Mouse (Mus musculus) erythroblast, embryonic 14.5 days (primary cell): Measurements from ENCODE around the gene Ppp2ca. TPM values are rescaled to one million over a fixed set of nuclear protein-coding genes. Genes with fewer than 3 reads are reported as not detected.
"Not testable (repeated sequence)": the region's sequence is repeated elsewhere in the genome, so short reads cannot be mapped to it uniquely, and the experiment has no call there.

Source experiments
- H3K27me3 ChIP-seq: 2 replicates; pipeline ENCODE4 v1.6.1; 2012; ENCODE audit warnings: inconsistent platforms; ENCODE audit not compliant: control insufficient read depth
- H3K36me3 ChIP-seq: 2 replicates; pipeline ENCODE4 v1.6.1; 2012; ENCODE audit warnings: mild to moderate bottlenecking, inconsistent platforms; ENCODE audit not compliant: control insufficient read depth
- H3K4me1 ChIP-seq: 2 replicates; pipeline ENCODE4 v1.6.1; 2012; ENCODE audit warnings: inconsistent platforms; ENCODE audit not compliant: control insufficient read depth
- H3K4me3 ChIP-seq: replicated peaks from 2 replicates; pipeline ENCODE3; 2012; ENCODE audit warnings: moderate library complexity, mild to moderate bottlenecking, inconsistent platforms
- H3K9me3 ChIP-seq: 2 replicates; pipeline ENCODE4 v1.6.1; 2012; ENCODE audit warnings: low read length, inconsistent platforms, mixed read lengths; ENCODE audit not compliant: control insufficient read depth
- GATA1 ChIP-seq: IDR thresholded peaks from 2 replicates; pipeline ENCODE4 v1.6.1; 2012; ENCODE audit warnings: low read length, inconsistent platforms, mixed read lengths
- TAL1 ChIP-seq: IDR thresholded peaks from 3 replicates; pipeline ENCODE4 v1.6.1; 2012; ENCODE audit warnings: low read length, inconsistent platforms, mixed read lengths
- polyA plus RNA-seq: library from polyadenylated mRNA; stranded (reverse); fragments of >175 nt; gene quantifications from 2 replicates; pipeline ENCODE4 v1.2.3, GENCODE M21; 2012

Ppp2ca gene
- polyA plus RNA-seq, 1 experiment: 1.1 TPM

DNA sequence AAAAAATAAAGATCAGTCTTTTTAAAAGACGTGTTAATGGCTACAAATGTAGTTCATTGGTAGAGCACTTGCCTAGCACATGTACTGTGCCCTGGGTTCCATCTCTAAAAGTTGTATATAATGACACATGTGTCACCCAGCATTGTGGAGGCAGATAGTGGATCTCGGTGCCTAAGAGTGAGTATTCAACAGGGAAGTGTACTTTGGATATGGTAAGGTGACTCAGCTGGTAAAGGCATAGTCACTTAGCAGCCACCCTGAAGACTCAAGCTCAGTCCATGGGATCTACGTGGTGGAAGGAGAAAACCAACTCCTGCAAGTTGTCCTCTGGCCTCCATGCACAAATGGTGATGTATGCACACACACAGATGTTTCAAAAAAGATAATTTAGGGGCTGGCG is 26.0 kb downstream of the Ppp2ca start:
- TF ChIP-seq GATA1: no peak
- TF ChIP-seq TAL1: no peak
- Histone ChIP-seq H3K36me3 (peaks cover 87% of the 10 kb centered on the region), H3K9me3 (peaks cover 6% of the 10 kb centered on the region), H3K27me3 (no peaks in the 10 kb centered on the region), H3K4me1 (peaks cover 13% of the 10 kb centered on the region), H3K4me3 (no peak overlapping the region)

DNA sequence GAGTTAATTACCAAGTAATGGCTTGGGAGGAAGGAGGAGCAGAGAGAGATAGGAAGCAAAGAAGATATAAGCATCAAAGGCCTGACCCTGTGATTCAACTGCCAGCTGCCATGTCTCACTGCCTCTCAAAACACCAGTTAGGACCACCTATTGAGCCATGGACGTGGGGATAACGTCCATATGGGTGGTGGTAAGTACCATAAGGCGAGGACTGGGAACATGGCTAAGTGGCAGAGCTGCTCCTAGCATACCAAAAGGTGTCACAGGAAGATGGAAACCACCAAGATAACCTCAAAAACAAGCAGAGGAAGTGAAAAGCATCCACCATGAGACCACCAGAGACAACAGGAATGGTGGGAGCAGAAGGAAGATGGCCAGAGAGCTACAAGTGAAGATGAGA is 28.7 kb downstream of the Ppp2ca start:
- Histone ChIP-seq H3K36me3 (peaks cover 60% of the 10 kb centered on the region), H3K4me3 (no peak overlapping the region), H3K27me3 (no peaks in the 10 kb centered on the region)

GRCm38 (mm10) chr11:52127760-52128159 is 29.3 kb downstream of the Ppp2ca start:
- Histone ChIP-seq H3K36me3 (peaks cover 54% of the 10 kb centered on the region), H3K27me3 (no peaks in the 10 kb centered on the region), H3K9me3 (no peaks in the 10 kb centered on the region), H3K4me1 (peaks cover 13% of the 10 kb centered on the region), H3K4me3 (no peak overlapping the region)
- TF ChIP-seq TAL1 (no peak), GATA1 (no peak)

More for the DNA sequence above, 28.7 kb downstream of the Ppp2ca start:
- no peak for TF ChIP-seq GATA1
- no peak for TF ChIP-seq TAL1
- peaks cover 13% of the 10 kb centered on the region for H3K4me1 ChIP-seq
- no peaks in the 10 kb centered on the region for H3K9me3 ChIP-seq

- H3K36me3 ChIP-seq: peaks cover 47% of the 10 kb centered on the region
- no peak overlapping the region for H3K4me3 ChIP-seq
- H3K27me3 ChIP-seq: no peaks in the 10 kb centered on the region
- TF ChIP-seq GATA1: no peak
- TF ChIP-seq TAL1: no peak
- no peaks in the 10 kb centered on the region for H3K9me3 ChIP-seq
- H3K4me1 ChIP-seq: peaks cover 11% of the 10 kb centered on the region
Observed at GRCm38 (mm10) chr11:52128316-52129061, 30.0 kb downstream of the Ppp2ca start.

GRCm38 (mm10) chr11:52129171-52129570 is 30.7 kb downstream of the Ppp2ca start:
- no peak for TF ChIP-seq TAL1
- TF ChIP-seq GATA1: no peak
- H3K4me3 ChIP-seq: no peak overlapping the region
- no peaks in the 10 kb centered on the region for H3K9me3 ChIP-seq
- H3K36me3 ChIP-seq: peaks cover 40% of the 10 kb centered on the region
- H3K4me1 ChIP-seq: peaks cover 7% of the 10 kb centered on the region
- no peaks in the 10 kb centered on the region for H3K27me3 ChIP-seq

- Histone ChIP-seq H3K4me1 (peaks cover 2% of the 10 kb centered on the region; the same call in 1 of the 2 replicates), H3K36me3 (peaks cover 33% of the 10 kb centered on the region), H3K9me3 (no peaks in the 10 kb centered on the region), H3K27me3 (no peaks in the 10 kb centered on the region), H3K4me3 (no peak overlapping the region)
- TF ChIP-seq GATA1 (no peak), TAL1 (no peak)
Observed at GRCm38 (mm10) chr11:52129621-52130450, 31.4 kb downstream of the Ppp2ca start.

GRCm38 (mm10) chr11:52130451-52131068 is 32.1 kb downstream of the Ppp2ca start:
- H3K27me3 ChIP-seq: no peaks in the 10 kb centered on the region; the same call in 1 of the 2 replicates
- no peak for TF ChIP-seq TAL1
- TF ChIP-seq GATA1: no peak

DNA sequence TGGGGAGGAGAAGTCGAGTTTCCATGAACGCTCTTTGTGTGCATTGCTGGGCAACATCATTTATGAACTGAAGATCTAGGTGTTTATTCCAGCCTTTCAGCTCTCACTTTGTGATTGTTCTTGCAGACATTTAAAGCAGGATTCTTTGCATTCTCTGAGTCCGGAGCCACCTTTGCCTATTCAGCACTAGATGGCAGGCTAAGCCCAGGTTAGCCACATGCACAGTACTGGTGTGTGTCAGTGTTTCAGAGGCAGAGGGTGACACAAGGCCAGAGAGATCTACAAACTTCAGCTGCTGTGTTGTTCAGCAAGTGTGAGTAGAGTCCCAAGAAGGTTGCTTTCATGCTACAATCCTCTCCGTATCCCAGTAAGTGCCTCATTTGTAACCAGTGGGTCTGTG is 45.2 kb downstream of the Ppp2ca start:
- not testable (repeated sequence) for H3K4me1 ChIP-seq, H3K36me3 ChIP-seq, H3K9me3 ChIP-seq, H3K4me3 ChIP-seq, H3K27me3 ChIP-seq

More at GRCm38 (mm10) chr11:52130451-52131068, 32.1 kb downstream of the Ppp2ca start:
- peaks cover 4% of the 10 kb centered on the region; the same call in 1 of the 2 replicates for H3K9me3 ChIP-seq
- H3K4me1 ChIP-seq: no peaks in the 10 kb centered on the region
- peaks cover 26% of the 10 kb centered on the region for H3K36me3 ChIP-seq
- H3K4me3 ChIP-seq: no peak overlapping the region

- not testable (repeated sequence) for H3K9me3 ChIP-seq, H3K4me1 ChIP-seq, H3K36me3 ChIP-seq, H3K4me3 ChIP-seq, H3K27me3 ChIP-seq
Observed at GRCm38 (mm10) chr11:52145428-52145827, 46.9 kb downstream of the Ppp2ca start, which contains the start of gene Olfr1373. TSS of gene Olfr1373 (minus strand) at chr11:52145528.
